Mouse (Mus musculus) heart, adult 2 months (tissue): ENCODE results near the gene Map4k2.

Experiments used
- CTCF ChIP-seq: fragments of 200-600 bp; IDR thresholded peaks from 2 replicates; pipeline ENCODE4 v1.8.1; 2022; ENCODE audit warnings: antibody characterized with exemption, mild to moderate bottlenecking, moderate library complexity
- POLR2A ChIP-seq: fragments of 200-500 bp; IDR thresholded peaks from 2 replicates; pipeline ENCODE4 v1.6.1; 2011; ENCODE audit warnings: mild to moderate bottlenecking, low read depth, low read length, control low read depth; ENCODE audit not compliant: insufficient read depth

- 0 out of 2 replicates have a peak, but pooled peaks have one; percentile 51 for TF ChIP-seq POLR2A
- TF ChIP-seq CTCF = no peak
Measured at GRCm38 (mm10) chr19:6299450-6300267, 41.3 kb upstream of the Map4k2 start.
